Mouse (Mus musculus): ENCODE measurements around the gene Acadl.

DNA sequence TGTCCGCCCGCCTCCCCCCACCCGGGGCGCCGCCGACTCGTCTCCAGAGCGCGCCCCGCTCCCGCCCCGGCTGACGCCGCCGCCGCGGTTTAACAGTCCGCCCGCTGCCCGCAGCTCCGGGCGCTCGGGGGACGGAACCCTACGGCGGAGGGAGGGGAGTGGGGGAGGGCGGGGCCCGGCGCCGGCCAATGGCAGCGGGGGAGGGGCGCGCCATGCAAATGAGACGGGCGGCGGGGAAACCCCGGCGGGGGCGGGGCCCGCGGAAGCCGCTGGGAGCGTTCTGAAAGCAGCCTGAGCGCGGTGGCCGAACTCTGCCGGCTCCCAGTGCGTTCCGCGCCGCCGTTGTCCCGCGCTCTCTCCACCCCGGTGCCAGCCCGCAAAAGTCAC, 45.6 kb downstream of the Acadl start, which contains the start of gene Kansl1l:
- TF ChIP-seq CTCF (IDR thresholded peaks at IDR 0.05; ENCODE audit: low read depth, low read length) (no peak), POLR2AphosphoS5 (IDR thresholded peaks at IDR 0.05; ENCODE audit: insufficient replicate concordance, low read depth, low read length) (no peak), GATA1 (IDR thresholded peaks at IDR 0.05; ENCODE audit: borderline replicate concordance, low read length) (no peak), GATA2 (IDR thresholded peaks at IDR 0.05; ENCODE audit: borderline replicate concordance, low read depth, low read length) (no peak), TAL1 (conservative IDR thresholded peaks at IDR 0.05; ENCODE audit: low read depth, low read length) (no peak)

All from G1E (cell line).